Mouse (Mus musculus): ENCODE results near the gene Uba6. TPM values are rescaled to one million over a fixed set of nuclear protein-coding genes. Genes with fewer than 3 reads are reported as not detected.
A peak's percentile ranks its signal among the peaks of the same experiment; 100 is the strongest.

Uba6 gene
- total and polyA plus RNA-seq, 3 experiments = 1.1 to 36.2 (median 30.7) TPM

- Histone ChIP-seq H3K36me3 (replicated peaks) (no peaks in the 10 kb centered on the region), H3K9me3 (replicated peaks) (no peaks in the 10 kb centered on the region), H3K4me3 (ENCODE audit: low read depth, low read length) (no peak overlapping the region), H3K27me3 (ENCODE audit: insufficient read depth, low read length) (no peaks in the 10 kb centered on the region; the same call in 1 of the 2 replicates), H3K4me1 (ENCODE audit: insufficient read depth, low read depth, low read length) (peaks cover 24% of the 10 kb centered on the region)
- TF ChIP-seq TAL1 (conservative IDR thresholded peaks at IDR 0.05; ENCODE audit: low read depth, low read length) (peak; percentile 50), GATA1 (IDR thresholded peaks at IDR 0.05; ENCODE audit: borderline replicate concordance, low read length) (no peak), POLR2AphosphoS5 (IDR thresholded peaks at IDR 0.05; ENCODE audit: insufficient replicate concordance, low read depth, low read length) (no peak), CTCF (IDR thresholded peaks at IDR 0.05; ENCODE audit: low read depth, low read length) (no peak)
- DNase-seq (ENCODE audit: low spot score) (peak; percentile 9), ATAC-seq (ENCODE audit: extremely low read depth, insufficient number of reproducible peaks, low FRiP score, poor library complexity, severe bottlenecking) (peak; percentile 93)
Observed at GRCm38 (mm10) chr5:86094754-86095153, 77.8 kb downstream of the Uba6 start.

GRCm38 (mm10) chr5:86086751-86087150, 85.9 kb downstream of the Uba6 start:
- H3K4me3 ChIP-seq (ENCODE audit: low read depth, low read length) = no peak overlapping the region
- DNase-seq (ENCODE audit: low spot score) (no peak), ATAC-seq (ENCODE audit: extremely low read depth, insufficient number of reproducible peaks, low FRiP score, poor library complexity, severe bottlenecking) (no peak)
- H3K4me1 ChIP-seq (ENCODE audit: insufficient read depth, low read depth, low read length) = peaks cover 6% of the 10 kb centered on the region
- no peaks in the 10 kb centered on the region for H3K36me3 ChIP-seq (replicated peaks)
- TF ChIP-seq GATA2 (IDR thresholded peaks at IDR 0.05; ENCODE audit: borderline replicate concordance, low read depth, low read length) (no peak), GATA1 (IDR thresholded peaks at IDR 0.05; ENCODE audit: borderline replicate concordance, low read length) (no peak), CTCF (IDR thresholded peaks at IDR 0.05; ENCODE audit: low read depth, low read length) (no peak), TAL1 (conservative IDR thresholded peaks at IDR 0.05; ENCODE audit: low read depth, low read length) (no peak), POLR2AphosphoS5 (IDR thresholded peaks at IDR 0.05; ENCODE audit: insufficient replicate concordance, low read depth, low read length) (no peak)
- H3K27me3 ChIP-seq (ENCODE audit: insufficient read depth, low read length) = 0 out of 2 replicates have a peak, but pooled peaks cover 4% of the 10 kb centered on the region
- no peaks in the 10 kb centered on the region for H3K9me3 ChIP-seq (replicated peaks)

GRCm38 (mm10) chr5:86084979-86085378, 87.6 kb downstream of the Uba6 start:
- Histone ChIP-seq H3K4me3 (ENCODE audit: low read depth, low read length) (no peak overlapping the region), H3K4me1 (ENCODE audit: insufficient read depth, low read depth, low read length) (peaks cover 2% of the 10 kb centered on the region; the same call in 1 of the 2 replicates)

GRCm38 (mm10) chr5:86083987-86084386, 88.6 kb downstream of the Uba6 start:
- Histone ChIP-seq H3K9me3 (replicated peaks) (no peaks in the 10 kb centered on the region), H3K36me3 (replicated peaks) (no peaks in the 10 kb centered on the region), H3K4me1 (ENCODE audit: insufficient read depth, low read depth, low read length) (peaks cover 2% of the 10 kb centered on the region; the same call in 1 of the 2 replicates), H3K27me3 (ENCODE audit: insufficient read depth, low read length) (0 out of 2 replicates have a peak, but pooled peaks cover 4% of the 10 kb centered on the region), H3K4me3 (ENCODE audit: low read depth, low read length) (no peak overlapping the region)
- no peak for ATAC-seq (ENCODE audit: extremely low read depth, insufficient number of reproducible peaks, low FRiP score, poor library complexity, severe bottlenecking)
- DNase-seq (ENCODE audit: low spot score) = no peak
- TF ChIP-seq GATA2 (IDR thresholded peaks at IDR 0.05; ENCODE audit: borderline replicate concordance, low read depth, low read length) (no peak), GATA1 (IDR thresholded peaks at IDR 0.05; ENCODE audit: borderline replicate concordance, low read length) (no peak), TAL1 (conservative IDR thresholded peaks at IDR 0.05; ENCODE audit: low read depth, low read length) (no peak), POLR2AphosphoS5 (IDR thresholded peaks at IDR 0.05; ENCODE audit: insufficient replicate concordance, low read depth, low read length) (no peak), CTCF (IDR thresholded peaks at IDR 0.05; ENCODE audit: low read depth, low read length) (no peak)

More at GRCm38 (mm10) chr5:86084979-86085378, 87.6 kb downstream of the Uba6 start:
- no peaks in the 10 kb centered on the region for H3K36me3 ChIP-seq (replicated peaks)
- no peak for ATAC-seq (ENCODE audit: extremely low read depth, insufficient number of reproducible peaks, low FRiP score, poor library complexity, severe bottlenecking)
- H3K9me3 ChIP-seq (replicated peaks) = no peaks in the 10 kb centered on the region
- H3K27me3 ChIP-seq (ENCODE audit: insufficient read depth, low read length) = 0 out of 2 replicates have a peak, but pooled peaks cover 4% of the 10 kb centered on the region
- TF ChIP-seq TAL1 (conservative IDR thresholded peaks at IDR 0.05; ENCODE audit: low read depth, low read length) = no peak
- no peak for DNase-seq (ENCODE audit: low spot score)

GRCm38 (mm10) chr5:86078720-86079334, 93.8 kb downstream of the Uba6 start:
- DNase-seq (ENCODE audit: low spot score) (no peak), ATAC-seq (ENCODE audit: extremely low read depth, insufficient number of reproducible peaks, low FRiP score, poor library complexity, severe bottlenecking) (no peak)
- TF ChIP-seq CTCF (IDR thresholded peaks at IDR 0.05; ENCODE audit: low read depth, low read length) (no peak), GATA1 (IDR thresholded peaks at IDR 0.05; ENCODE audit: borderline replicate concordance, low read length) (no peak), GATA2 (IDR thresholded peaks at IDR 0.05; ENCODE audit: borderline replicate concordance, low read depth, low read length) (no peak), POLR2AphosphoS5 (IDR thresholded peaks at IDR 0.05; ENCODE audit: insufficient replicate concordance, low read depth, low read length) (no peak)

DNA sequence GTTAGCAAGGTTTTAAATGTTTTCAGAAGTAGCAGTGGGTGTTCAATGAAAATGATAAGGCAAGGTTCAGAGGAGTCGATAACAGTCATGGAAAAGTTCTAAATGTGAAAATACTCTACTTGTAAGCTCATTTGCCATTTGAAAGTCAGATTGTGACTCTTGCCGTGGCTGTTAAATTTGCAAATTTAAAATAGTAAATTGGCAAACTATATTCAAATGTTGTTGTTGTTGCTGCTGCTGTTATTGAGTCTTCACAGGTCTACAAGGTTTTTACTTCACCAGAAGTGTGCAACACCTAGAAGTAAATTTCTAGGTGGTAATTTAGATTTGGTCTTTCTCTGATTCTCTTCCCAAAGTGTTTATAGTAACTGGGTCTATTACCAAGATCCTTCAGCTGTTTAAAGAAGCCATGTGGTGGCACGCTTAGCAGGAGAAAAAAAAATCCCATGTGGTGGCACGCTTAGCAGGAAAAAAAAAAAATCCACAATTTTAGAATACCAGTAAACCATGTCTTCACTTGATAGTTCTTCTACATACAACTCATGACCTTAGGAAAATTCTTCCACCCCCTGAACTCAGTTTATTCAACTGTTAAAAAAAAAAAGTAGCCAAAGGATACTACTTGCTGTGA, 99.7 kb downstream of the Uba6 start:
- H3K4me3 ChIP-seq (ENCODE audit: low read depth, low read length) = no peak overlapping the region
- no peak for DNase-seq (ENCODE audit: low spot score)
- peaks cover 12% of the 10 kb centered on the region for H3K4me1 ChIP-seq (ENCODE audit: insufficient read depth, low read depth, low read length)
- no peaks in the 10 kb centered on the region for H3K36me3 ChIP-seq (replicated peaks)
- TF ChIP-seq TAL1 (conservative IDR thresholded peaks at IDR 0.05; ENCODE audit: low read depth, low read length) (no peak), GATA1 (IDR thresholded peaks at IDR 0.05; ENCODE audit: borderline replicate concordance, low read length) (no peak), CTCF (IDR thresholded peaks at IDR 0.05; ENCODE audit: low read depth, low read length) (no peak), POLR2AphosphoS5 (IDR thresholded peaks at IDR 0.05; ENCODE audit: insufficient replicate concordance, low read depth, low read length) (no peak), GATA2 (IDR thresholded peaks at IDR 0.05; ENCODE audit: borderline replicate concordance, low read depth, low read length) (no peak)
- no peaks in the 10 kb centered on the region for H3K27me3 ChIP-seq (ENCODE audit: insufficient read depth, low read length)
- ATAC-seq (ENCODE audit: extremely low read depth, insufficient number of reproducible peaks, low FRiP score, poor library complexity, severe bottlenecking) = no peak
- no peaks in the 10 kb centered on the region for H3K9me3 ChIP-seq (replicated peaks)

More at GRCm38 (mm10) chr5:86078720-86079334, 93.8 kb downstream of the Uba6 start:
- Histone ChIP-seq H3K9me3 (replicated peaks) (no peaks in the 10 kb centered on the region), H3K27me3 (ENCODE audit: insufficient read depth, low read length) (0 out of 2 replicates have a peak, but pooled peaks cover 4% of the 10 kb centered on the region), H3K4me1 (ENCODE audit: insufficient read depth, low read depth, low read length) (peaks cover 2% of the 10 kb centered on the region), H3K4me3 (ENCODE audit: low read depth, low read length) (no peak overlapping the region), H3K36me3 (replicated peaks) (no peaks in the 10 kb centered on the region)
